Mouse (Mus musculus) intestine, embryonic 14.5 days (tissue): ENCODE measurements around the gene Sohlh2. TPM values are rescaled to one million over a fixed set of nuclear protein-coding genes. Genes with fewer than 3 reads are reported as not detected.

Source experiments
- ATAC-seq: fragments of 200-750 bp; cut with Nextera tagmentation; replicated peaks from 2 replicates; pipeline ENCODE4 v1.8.0; 2017; ENCODE audit warnings: low read depth, moderate number of reproducible peaks, moderate TSS enrichment, moderate library complexity; ENCODE audit not compliant: low FRiP score, low TSS enrichment
- DNase-seq: peaks from one replicate; pipeline ENCODE4 v3.0.0-alpha.2; 2018; ENCODE audit warnings: low spot score
- H3K27ac ChIP-seq: fragments of 300-500 bp; sonication (generic); 2 replicates; pipeline ENCODE4 v1.5.1; 2014; ENCODE audit warnings: low read depth, mild to moderate bottlenecking, control low read depth
- H3K27me3 ChIP-seq: fragments of 300-500 bp; sonication (generic); replicated peaks from 2 replicates; pipeline ENCODE4 v1.6.1; 2014; ENCODE audit warnings: low read length, control low read depth; ENCODE audit not compliant: control insufficient read depth, insufficient read depth
- H3K36me3 ChIP-seq: fragments of 300-500 bp; sonication (generic); 2 replicates; pipeline ENCODE4 v1.6.1; 2014; ENCODE audit warnings: low read length, control low read depth; ENCODE audit not compliant: control insufficient read depth, insufficient read depth
- H3K4me1 ChIP-seq: fragments of 300-500 bp; sonication (generic); replicated peaks from 2 replicates; pipeline ENCODE4 v1.6.1; 2014; ENCODE audit warnings: low read length, control low read depth, mixed read lengths; ENCODE audit not compliant: control insufficient read depth, insufficient read depth
- H3K4me2 ChIP-seq: fragments of 300-500 bp; sonication (generic); 2 replicates; pipeline ENCODE4 v1.6.1; 2014; ENCODE audit warnings: low read length
- H3K4me3 ChIP-seq: fragments of 300-500 bp; sonication (generic); 2 replicates; pipeline ENCODE4 v1.5.1; 2014; ENCODE audit warnings: low read depth, low read length, control low read depth, mixed read lengths
- H3K9ac ChIP-seq: fragments of 300-500 bp; sonication (generic); 2 replicates; pipeline ENCODE4 v1.6.1; 2014; ENCODE audit warnings: mild to moderate bottlenecking, low read length
- H3K9me3 ChIP-seq: fragments of 300-500 bp; sonication (generic); 2 replicates; pipeline ENCODE4 v1.6.1; 2016; ENCODE audit warnings: low read length, control low read depth; ENCODE audit not compliant: control insufficient read depth
- WGBS: fragments of 180-500 bp; shearing (Covaris S2); extraction: QIAGEN DNeasy Blood & Tissue Kit; methylation state at CpG from one replicate; pipeline ENCODE4 v1.1.7; 2014; 5-methylcytosine and 5-hydroxymethylcytosine counted together
- polyA plus RNA-seq: library from polyadenylated mRNA; unstranded; fragments of >200 nt; fragmentation: Nextera tagmentation; extraction: Ambion mirVana; gene quantifications from 2 replicates; pipeline ENCODE4 v1.2.1, GENCODE M21; 2014

Gene Sohlh2
- not detected in 2 replicates for polyA plus RNA-seq

GRCm38 (mm10) chr3:55181766-55182165, at the start of gene Sohlh2:
Sohlh2 (plus strand) TSS chr3:55182028.
- Histone ChIP-seq H3K9ac (no peak within 1 kb of the TSS), H3K9me3 (peaks cover 2% of the 10 kb centered on the region; the same call in 1 of the 2 replicates), H3K27ac (no peak within 1 kb of the TSS), H3K4me3 (no peak within 1 kb of the TSS), H3K4me2 (no peak within 1 kb of the TSS), H3K4me1 (no peaks in the 10 kb centered on the region), H3K36me3 (no peaks in the 10 kb centered on the region), H3K27me3 (no peaks in the 10 kb centered on the region)
- no peak for DNase-seq
- 91% methylated on average over 22 of the region's 22 CpGs for WGBS
- ATAC-seq = no peak

- Histone ChIP-seq H3K4me3 (no peak within 1 kb of the TSS), H3K9me3 (no peaks in the 10 kb centered on the region)
- DNase-seq = no peak
Measured at GRCm38 (mm10) chr3:55137039-55137438, 44.8 kb upstream of the Sohlh2 start, which contains the start of gene Ccdc169. Ccdc169 (plus strand) TSS chr3:55137339.

GRCm38 (mm10) chr3:55139837-55140236, 42.0 kb upstream of the Sohlh2 start:
- DNase-seq (no peak), ATAC-seq (no peak)
- H3K27ac ChIP-seq = no peak overlapping the region
- no peak overlapping the region for H3K4me3 ChIP-seq
- WGBS = 90% methylated on average over 12 of the region's 12 CpGs
- no peak overlapping the region for H3K9ac ChIP-seq
- no peaks in the 10 kb centered on the region for H3K27me3 ChIP-seq
- H3K4me1 ChIP-seq = no peaks in the 10 kb centered on the region
- H3K4me2 ChIP-seq = no peak overlapping the region
- H3K9me3 ChIP-seq = no peaks in the 10 kb centered on the region
- H3K36me3 ChIP-seq = peaks cover 28% of the 10 kb centered on the region

More at GRCm38 (mm10) chr3:55137039-55137438, 44.8 kb upstream of the Sohlh2 start, which contains the start of gene Ccdc169:
- Histone ChIP-seq H3K27me3 (no peaks in the 10 kb centered on the region), H3K9ac (no peak within 1 kb of the TSS), H3K4me1 (no peaks in the 10 kb centered on the region), H3K27ac (no peak within 1 kb of the TSS), H3K4me2 (no peak within 1 kb of the TSS), H3K36me3 (peaks cover 51% of the 10 kb centered on the region)
- ATAC-seq = no peak

- Histone ChIP-seq H3K4me2 (no peak overlapping the region), H3K36me3 (peaks cover 13% of the 10 kb centered on the region), H3K4me1 (no peaks in the 10 kb centered on the region), H3K4me3 (no peak overlapping the region), H3K27me3 (no peaks in the 10 kb centered on the region), H3K9me3 (no peaks in the 10 kb centered on the region), H3K27ac (no peak overlapping the region), H3K9ac (no peak overlapping the region)
- WGBS = 75% methylated on average over 2 of the region's 2 CpGs
- no peak for DNase-seq
- ATAC-seq = no peak
Measured at GRCm38 (mm10) chr3:55141401-55141800, 40.4 kb upstream of the Sohlh2 start.

GRCm38 (mm10) chr3:55144916-55145315, 36.9 kb upstream of the Sohlh2 start:
- Histone ChIP-seq H3K27ac (no peak overlapping the region), H3K9me3 (no peaks in the 10 kb centered on the region), H3K27me3 (no peaks in the 10 kb centered on the region), H3K36me3 (no peaks in the 10 kb centered on the region), H3K4me1 (no peaks in the 10 kb centered on the region), H3K9ac (no peak overlapping the region), H3K4me3 (no peak overlapping the region), H3K4me2 (no peak overlapping the region)
- ATAC-seq = no peak
- WGBS = 85% methylated on average over 4 of the region's 4 CpGs
- DNase-seq = no peak

GRCm38 (mm10) chr3:55146441-55146840, 35.4 kb upstream of the Sohlh2 start:
- DNase-seq (no peak), ATAC-seq (no peak)
- no peak overlapping the region for H3K4me2 ChIP-seq
- no peaks in the 10 kb centered on the region for H3K9me3 ChIP-seq
- WGBS = 87% methylated on average over 6 of the region's 6 CpGs
- no peaks in the 10 kb centered on the region for H3K27me3 ChIP-seq
- H3K9ac ChIP-seq = no peak overlapping the region
- no peaks in the 10 kb centered on the region for H3K4me1 ChIP-seq
- H3K36me3 ChIP-seq = no peaks in the 10 kb centered on the region
- no peak overlapping the region for H3K27ac ChIP-seq
- no peak overlapping the region for H3K4me3 ChIP-seq

- no peaks in the 10 kb centered on the region for H3K27me3 ChIP-seq
- no peaks in the 10 kb centered on the region for H3K9me3 ChIP-seq
- no peak overlapping the region for H3K4me2 ChIP-seq
- WGBS = 90% methylated on average over 2 of the region's 2 CpGs
- no peak overlapping the region for H3K9ac ChIP-seq
- ATAC-seq = no peak
- H3K4me1 ChIP-seq = no peaks in the 10 kb centered on the region
- no peak for DNase-seq
- no peak overlapping the region for H3K27ac ChIP-seq
- no peak overlapping the region for H3K4me3 ChIP-seq
- no peaks in the 10 kb centered on the region for H3K36me3 ChIP-seq
Measured at GRCm38 (mm10) chr3:55147156-55147555, 34.7 kb upstream of the Sohlh2 start.

- ATAC-seq (no peak), DNase-seq (no peak)
- H3K27me3 ChIP-seq = no peaks in the 10 kb centered on the region
Measured at GRCm38 (mm10) chr3:55148091-55148490, 33.7 kb upstream of the Sohlh2 start.

GRCm38 (mm10) chr3:55151656-55152433, 30.0 kb upstream of the Sohlh2 start:
- Histone ChIP-seq H3K27ac (no peak overlapping the region), H3K36me3 (no peaks in the 10 kb centered on the region), H3K4me3 (no peak overlapping the region), H3K4me1 (no peaks in the 10 kb centered on the region), H3K9me3 (no peaks in the 10 kb centered on the region), H3K4me2 (no peak overlapping the region), H3K27me3 (no peaks in the 10 kb centered on the region), H3K9ac (no peak overlapping the region)
- peak; percentile 70 for DNase-seq
- no peak for ATAC-seq
- 50% methylated on average over 7 of the region's 7 CpGs for WGBS

More at GRCm38 (mm10) chr3:55148091-55148490, 33.7 kb upstream of the Sohlh2 start:
- no peak overlapping the region for H3K27ac ChIP-seq
- no peaks in the 10 kb centered on the region for H3K36me3 ChIP-seq
- H3K4me1 ChIP-seq = no peaks in the 10 kb centered on the region
- 56% methylated on average over 3 of the region's 3 CpGs for WGBS
- H3K4me3 ChIP-seq = no peak overlapping the region
- no peaks in the 10 kb centered on the region for H3K9me3 ChIP-seq
- no peak overlapping the region for H3K9ac ChIP-seq
- H3K4me2 ChIP-seq = no peak overlapping the region
